Mouse (Mus musculus) heart, embryonic 14.5 days (tissue): ENCODE data around the gene F13b. TPM values are rescaled to one million over a fixed set of nuclear protein-coding genes. Genes with fewer than 3 reads are reported as not detected.

Experiments used
- ATAC-seq: fragments of 200-750 bp; cut with Nextera tagmentation; 2 replicates; pipeline ENCODE4 v1.8.0; 2017; ENCODE audit warnings: low read depth, moderate TSS enrichment; ENCODE audit not compliant: insufficient number of reproducible peaks, insufficient read depth, low FRiP score
- H3K27ac ChIP-seq, 2 experiments: fragments of 200-500 bp in 1 of 2; fragments of 300-500 bp in 1 of 2; sonication (generic) in 1 of 2; replicated peaks in 1 of 2; 2 replicates each; pipeline ENCODE4 v1.5.1; 2012 to 2014; ENCODE audit warnings: low read depth in 2 of 2, low read length in 2 of 2, control low read depth in 1 of 2, mild to moderate bottlenecking in 1 of 2, mixed read lengths in 1 of 2; ENCODE audit not compliant: control insufficient read depth in 1 of 2, insufficient read depth in 1 of 2
- H3K27me3 ChIP-seq: fragments of 300-500 bp; sonication (generic); 2 replicates; pipeline ENCODE4 v1.6.1; 2014; ENCODE audit warnings: mild to moderate bottlenecking, low read length, control low read depth; ENCODE audit not compliant: control insufficient read depth, insufficient read depth
- H3K36me3 ChIP-seq: fragments of 300-500 bp; sonication (generic); 2 replicates; pipeline ENCODE4 v1.6.1; 2014; ENCODE audit warnings: mild to moderate bottlenecking, control low read depth, low read length, mixed read lengths; ENCODE audit not compliant: control insufficient read depth, insufficient read depth
- H3K4me1 ChIP-seq, 2 experiments: fragments of 200-500 bp in 1 of 2; fragments of 300-500 bp in 1 of 2; sonication (generic) in 1 of 2; 2 replicates each; pipeline ENCODE4 v1.6.1; 2012 to 2014; ENCODE audit warnings: low read length in 2 of 2, control low read depth in 1 of 2, mixed read lengths in 1 of 2; ENCODE audit not compliant: control insufficient read depth in 2 of 2, insufficient read depth in 2 of 2
- H3K4me2 ChIP-seq: fragments of 300-500 bp; sonication (generic); 2 replicates; pipeline ENCODE4 v1.6.1; 2014; ENCODE audit warnings: mild to moderate bottlenecking, low read length
- H3K4me3 ChIP-seq, 2 experiments: fragments of 200-500 bp in 1 of 2; fragments of 300-500 bp in 1 of 2; sonication (generic) in 1 of 2; 2 replicates each; pipeline ENCODE4 v1.5.1; 2012 to 2014; ENCODE audit warnings: low read length in 2 of 2, mild to moderate bottlenecking in 2 of 2, control low read depth in 1 of 2, low read depth in 1 of 2, moderate library complexity in 1 of 2; ENCODE audit not compliant: control insufficient read depth in 1 of 2, insufficient read depth in 1 of 2
- H3K9ac ChIP-seq: fragments of 300-500 bp; sonication (generic); 2 replicates; pipeline ENCODE4 v1.6.1; 2014; ENCODE audit warnings: mild to moderate bottlenecking, low read length
- H3K9me3 ChIP-seq: fragments of 300-500 bp; sonication (generic); 2 replicates; pipeline ENCODE4 v1.6.1; 2016; ENCODE audit warnings: low read length, control low read depth; ENCODE audit not compliant: control insufficient read depth
- WGBS: fragments of 180-500 bp; shearing (Covaris S2); extraction: QIAGEN DNeasy Blood & Tissue Kit; methylation state at CpG from one replicate; pipeline ENCODE4 v1.1.7; 2014; 5-methylcytosine and 5-hydroxymethylcytosine counted together
- polyA plus RNA-seq: library from polyadenylated mRNA; unstranded; fragments of >200 nt; fragmentation: Nextera tagmentation; extraction: Ambion mirVana; gene quantifications from 2 replicates; pipeline ENCODE4 v1.2.1, GENCODE M21; 2014

The F13b gene
- polyA plus RNA-seq, 1 experiment from 2014 or later: not detected

DNA sequence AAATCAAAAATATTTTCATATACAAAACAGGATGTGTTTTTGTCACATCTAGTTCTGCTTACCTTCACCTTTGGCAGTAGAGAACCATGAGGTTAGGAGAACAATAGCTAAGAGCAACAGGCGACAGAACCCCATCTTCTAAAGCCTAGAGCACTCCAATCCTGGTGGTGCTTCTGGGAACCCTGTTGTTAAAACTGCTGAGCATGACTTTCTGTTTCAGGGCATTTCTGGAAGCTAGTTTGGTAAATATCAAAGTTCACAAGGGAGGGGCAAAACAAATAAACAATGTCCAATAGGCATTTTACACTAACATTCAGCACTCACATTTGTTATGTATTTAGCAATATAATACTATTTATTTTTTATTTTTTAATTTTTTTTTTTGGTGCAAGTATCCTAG is 58.5 kb downstream of the F13b start, which contains the start of gene Cfhr1:
TSS of gene Cfhr1 (minus strand) at position 249 of the 400 bp plus-strand sequence.
- Histone ChIP-seq H3K4me3 (no peak within 1 kb of the TSS), H3K27ac (no peak within 1 kb of the TSS), H3K9me3 (no peaks in the 10 kb centered on the region), H3K4me1 (no peaks in the 10 kb centered on the region), H3K36me3 (no peaks in the 10 kb centered on the region), H3K27me3 (no peaks in the 10 kb centered on the region), H3K4me2 (no peak within 1 kb of the TSS), H3K9ac (no peak within 1 kb of the TSS)
- no peak for ATAC-seq
- WGBS: 51% methylated on average over 1 of the region's 1 CpGs

Other genes starting within 250 kb of the F13b start
- 0.18 and 0.32 TPM in 2 replicates for gene Crb1, start 124.6 kb upstream of the F13b start, polyA plus RNA-seq
- 10.9 and 11.3 TPM in 2 replicates for gene Zbtb41, start 79.4 kb upstream of the F13b start, polyA plus RNA-seq
- 14.9 and 15.7 TPM in 2 replicates for gene Aspm, start 46.9 kb upstream of the F13b start, polyA plus RNA-seq
- not detected in 2 replicates for gene Cfhr1, start 58.6 kb downstream of the F13b start, polyA plus RNA-seq